Comparison of ENCODE assay signal across 7 mouse cellular contexts in genomic region chr11:101009888-101010784, GRCm38 (mm10). TPM values are rescaled to one million over a fixed set of nuclear protein-coding genes. Genes with fewer than 3 reads are reported as not detected.
DNase-seq lines count a peak whose midpoint lies in the region; ATAC-seq lines count a peak whose summit lies in the region.

No protein-coding gene starts in this region.

- ATAC-seq in forebrain, embryonic 16.5 days: peak; percentile 37
- no peak for ATAC-seq in midbrain, embryonic 11.5 days (ENCODE audit: low FRiP score)

- H3K36me3 ChIP-seq in forebrain, embryonic 16.5 days (ENCODE audit: control insufficient read depth, insufficient read depth): peaks cover 6% of the 10 kb centered on the region
- peaks cover 2% of the 10 kb centered on the region; the same call in 1 of the 2 replicates for H3K36me3 ChIP-seq in midbrain, embryonic 11.5 days (ENCODE audit: control insufficient read depth, insufficient read depth, low read length)

- H3K9ac ChIP-seq in forebrain, embryonic 16.5 days (replicated peaks; ENCODE audit: low read depth, low read length): peak overlapping the region; percentile 77
- peak overlapping the region; percentile 85 for H3K9ac ChIP-seq in midbrain, embryonic 11.5 days (ENCODE audit: low read length)

- no peaks in the 10 kb centered on the region for H3K9me3 ChIP-seq in forebrain, embryonic 16.5 days (ENCODE audit: control insufficient read depth, low read length)
- no peaks in the 10 kb centered on the region for H3K9me3 ChIP-seq in midbrain, embryonic 11.5 days (ENCODE audit: control insufficient read depth, low read length)

- H3K4me1 ChIP-seq in forebrain, embryonic 16.5 days (replicated peaks; ENCODE audit: control insufficient read depth, insufficient read depth, low read length): peaks cover 19% of the 10 kb centered on the region
- peaks cover 14% of the 10 kb centered on the region for H3K4me1 ChIP-seq in midbrain, embryonic 11.5 days (ENCODE audit: control insufficient read depth, insufficient read depth, low read length)

- H3K27me3 ChIP-seq in forebrain, embryonic 16.5 days (replicated peaks; ENCODE audit: control insufficient read depth, insufficient read depth, low read length): 0 out of 2 replicates have a peak, but pooled peaks cover 2% of the 10 kb centered on the region
- no peaks in the 10 kb centered on the region for H3K27me3 ChIP-seq in midbrain, embryonic 11.5 days (ENCODE audit: control insufficient read depth, insufficient read depth, low read length)

- H3K4me3 ChIP-seq in forebrain, embryonic 16.5 days (replicated peaks; ENCODE audit: low read length): peak overlapping the region; percentile 65
- peak overlapping the region; percentile 72 for H3K4me3 ChIP-seq in midbrain, embryonic 11.5 days (ENCODE audit: low read depth, low read length)

- H3K4me2 ChIP-seq in forebrain, embryonic 16.5 days (ENCODE audit: low read length): peak overlapping the region; percentile 51
- peak overlapping the region; percentile 56 for H3K4me2 ChIP-seq in midbrain, embryonic 11.5 days

- 8% methylated on average over 29 of the region's 29 CpGs for WGBS in forebrain, embryonic 16.5 days
- 10% methylated on average over 29 of the region's 29 CpGs for WGBS in midbrain, embryonic 11.5 days

- DNase-seq in 3T3-L1 (ENCODE audit: low read depth, low spot score) (peak; percentile 62), A20 (ENCODE audit: low read depth, low spot score) (peak; percentile 59)
- DNase-seq in c-Kit-positive CD71-negative TER-119-negative erythroid progenitor cells, embryonic 14.5 days (ENCODE audit: low read depth): peak; percentile 48
- DNase-seq in kidney, postnatal 10 days: peak; percentile 29
- peak; percentile 92 for DNase-seq in midbrain, embryonic 11.5 days (ENCODE audit: low spot score, missing footprints)
- no peak for DNase-seq in ovary, postnatal 14 days (ENCODE audit: low spot score)

- H3K27ac ChIP-seq in forebrain, embryonic 16.5 days (ENCODE audit: low read length): peak overlapping the region; percentile 88
- H3K27ac ChIP-seq in midbrain, embryonic 11.5 days (ENCODE audit: low read depth, low read length): peak overlapping the region; percentile 65

RNA-seq across cellular contexts. Expression of gene Atp6v0a1, which starts 0.9 kb away (rescaled TPM):
- 90.6 and 111 TPM in 2 replicates for polyA plus RNA-seq in forebrain, embryonic 16.5 days (2015; fragmentation: Nextera tagmentation; extraction: Ambion mirVana)
- 42.5 and 45.9 TPM in 2 replicates for polyA plus RNA-seq in midbrain, embryonic 11.5 days (2014; fragmentation: Nextera tagmentation; extraction: Ambion mirVana)

RNA-seq across cellular contexts. Expression of gene Cavin1, which starts 39.4 kb away (rescaled TPM):
- polyA plus RNA-seq in forebrain, embryonic 16.5 days (2015; fragmentation: Nextera tagmentation; extraction: Ambion mirVana): 33.6 and 45.4 TPM in 2 replicates
- 12.5 and 14.8 TPM in 2 replicates for polyA plus RNA-seq in midbrain, embryonic 11.5 days (2014; fragmentation: Nextera tagmentation; extraction: Ambion mirVana)

RNA-seq across cellular contexts. Expression of gene Naglu, which starts 59.7 kb away (rescaled TPM):
- 7.1 and 8.0 TPM in 2 replicates for polyA plus RNA-seq in forebrain, embryonic 16.5 days (2015; fragmentation: Nextera tagmentation; extraction: Ambion mirVana)
- polyA plus RNA-seq in midbrain, embryonic 11.5 days (2014; fragmentation: Nextera tagmentation; extraction: Ambion mirVana): 6.0 and 6.9 TPM in 2 replicates
